Mouse (Mus musculus) cerebellum, adult 2 months (tissue): ENCODE measurements around the gene U90926. TPM values are rescaled to one million over a fixed set of nuclear protein-coding genes. Genes with fewer than 3 reads are reported as not detected.
"Not testable (repeated sequence)": the region's sequence is repeated elsewhere in the genome, so short reads cannot be mapped to it uniquely, and the experiment has no call there.

Source experiments
- DNase-seq, 2 experiments: peaks; one replicate each; pipeline ENCODE4 v3.0.0; 2021
- H3K27ac ChIP-seq: fragments of 200-500 bp; 2 replicates; pipeline ENCODE4 v1.5.1; 2012; ENCODE audit warnings: low read length, control low read depth, inconsistent platforms; ENCODE audit not compliant: insufficient read depth
- H3K27me3 ChIP-seq: fragments of 200-500 bp; 2 replicates; pipeline ENCODE4 v1.6.1; 2012; ENCODE audit warnings: inconsistent platforms, mild to moderate bottlenecking, low read length, moderate library complexity; ENCODE audit not compliant: control insufficient read depth, insufficient read depth
- H3K4me1 ChIP-seq: fragments of 200-500 bp; 2 replicates; pipeline ENCODE4 v1.6.1; 2011; ENCODE audit warnings: low read length; ENCODE audit not compliant: control insufficient read depth, insufficient read depth
- H3K4me3 ChIP-seq: fragments of 200-500 bp; replicated peaks from 2 replicates; pipeline ENCODE3; 2011; ENCODE audit warnings: mild to moderate bottlenecking, low read depth, low read length, control low read depth; ENCODE audit not compliant: insufficient read depth
- CTCF ChIP-seq: fragments of 200-500 bp; IDR thresholded peaks from 2 replicates; pipeline ENCODE4 v1.5.1; 2011; ENCODE audit warnings: low read depth, mild to moderate bottlenecking, control low read depth, low read length, moderate library complexity, borderline replicate concordance; ENCODE audit not compliant: insufficient read depth
- POLR2A ChIP-seq: fragments of 200-500 bp; IDR thresholded peaks from 2 replicates; pipeline ENCODE4 v1.6.1; 2011; ENCODE audit warnings: low read length, control low read depth, borderline replicate concordance; ENCODE audit not compliant: insufficient read depth
- WGBS: fragments of 180-500 bp; shearing (Covaris S2); methylation state at CpG from one replicate; pipeline ENCODE4 v1.1.7; 2018; 5-methylcytosine and 5-hydroxymethylcytosine counted together
- polyA plus RNA-seq: library from polyadenylated mRNA; depleted of rRNA; stranded (reverse); fragments of >200 nt; gene quantifications from 2 replicates; pipeline ENCODE4 v1.2.3, GENCODE M21; 2012

U90926 gene
- polyA plus RNA-seq, 1 experiment, result not detected

DNA sequence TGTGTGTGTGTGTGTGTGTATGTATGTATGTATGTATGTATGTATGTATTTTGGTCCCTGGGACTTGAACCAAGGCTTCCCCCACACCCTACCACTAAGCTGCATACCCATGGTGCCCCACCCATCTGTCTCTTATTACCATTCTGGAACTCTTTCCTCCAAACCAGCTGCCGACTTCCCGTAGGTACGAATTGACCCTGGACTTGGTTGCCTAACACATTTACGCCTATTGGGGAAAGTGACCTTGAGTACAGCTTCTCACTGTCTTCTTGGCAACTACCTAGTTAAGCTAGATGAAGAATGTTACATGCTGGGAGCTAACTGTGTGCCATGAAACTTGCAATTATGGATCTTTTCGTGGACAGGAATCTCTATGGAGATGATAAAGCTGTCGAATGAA lies 9.1 kb downstream of the U90926 start:
- no peak for TF ChIP-seq POLR2A
- TF ChIP-seq CTCF, result no peak
- DNase-seq, result no peak
- no peak overlapping the region for H3K4me3 ChIP-seq
- WGBS, result 71% methylated on average over 6 of the region's 6 CpGs
- no peaks in the 10 kb centered on the region for H3K27me3 ChIP-seq
- H3K4me1 ChIP-seq, result no peaks in the 10 kb centered on the region
- no peak overlapping the region for H3K27ac ChIP-seq

DNA sequence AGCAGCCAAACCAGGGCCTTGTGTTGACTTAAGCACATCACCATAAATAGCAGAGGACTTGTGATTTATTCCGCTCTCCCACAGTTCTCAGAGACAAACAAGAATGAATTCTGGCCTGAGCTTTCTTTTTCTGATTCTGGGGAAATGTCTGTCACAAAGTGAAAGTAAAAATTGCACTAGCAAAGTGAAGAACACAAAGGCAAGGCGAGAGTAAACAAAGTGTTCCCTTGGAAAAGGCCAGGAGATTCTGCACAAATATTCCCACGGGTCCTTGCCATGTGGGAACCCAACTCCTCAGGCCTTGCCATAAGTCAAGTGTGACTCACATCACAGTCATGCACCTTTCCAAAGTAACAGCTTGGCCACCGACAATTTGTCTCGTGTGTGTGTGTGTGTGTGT lies 9.5 kb downstream of the U90926 start:
- Histone ChIP-seq H3K4me1 (no peaks in the 10 kb centered on the region), H3K4me3 (no peak overlapping the region), H3K27me3 (no peaks in the 10 kb centered on the region), H3K27ac (no peak overlapping the region)
- WGBS, result 86% methylated on average over 5 of the region's 5 CpGs
- TF ChIP-seq CTCF (no peak), POLR2A (no peak)
- no peak for DNase-seq

GRCm38 (mm10) chr5:92205184-92205583 lies 10.0 kb downstream of the U90926 start:
- WGBS, result 94% methylated on average over 7 of the region's 7 CpGs
- TF ChIP-seq POLR2A (no peak), CTCF (no peak)
- H3K4me1 ChIP-seq, result no peaks in the 10 kb centered on the region
- no peaks in the 10 kb centered on the region for H3K27me3 ChIP-seq
- no peak overlapping the region for H3K27ac ChIP-seq
- H3K4me3 ChIP-seq, result no peak overlapping the region
- DNase-seq, result no peak

- no peak for DNase-seq
- TF ChIP-seq POLR2A (no peak), CTCF (no peak)
- Histone ChIP-seq H3K27me3 (no peaks in the 10 kb centered on the region), H3K27ac (no peak overlapping the region), H3K4me3 (no peak overlapping the region), H3K4me1 (no peaks in the 10 kb centered on the region)
- WGBS, result 94% methylated on average over 6 of the region's 6 CpGs
Observed at GRCm38 (mm10) chr5:92204162-92205036, 10.8 kb downstream of the U90926 start.

GRCm38 (mm10) chr5:92198266-92198665 lies 16.9 kb downstream of the U90926 start:
- TF ChIP-seq CTCF (no peak), POLR2A (no peak)
- H3K4me1 ChIP-seq, result no peaks in the 10 kb centered on the region
- no peak overlapping the region for H3K4me3 ChIP-seq
- no peak overlapping the region for H3K27ac ChIP-seq
- H3K27me3 ChIP-seq, result no peaks in the 10 kb centered on the region
- WGBS, result 76% methylated on average over 8 of the region's 8 CpGs
- no peak for DNase-seq

DNA sequence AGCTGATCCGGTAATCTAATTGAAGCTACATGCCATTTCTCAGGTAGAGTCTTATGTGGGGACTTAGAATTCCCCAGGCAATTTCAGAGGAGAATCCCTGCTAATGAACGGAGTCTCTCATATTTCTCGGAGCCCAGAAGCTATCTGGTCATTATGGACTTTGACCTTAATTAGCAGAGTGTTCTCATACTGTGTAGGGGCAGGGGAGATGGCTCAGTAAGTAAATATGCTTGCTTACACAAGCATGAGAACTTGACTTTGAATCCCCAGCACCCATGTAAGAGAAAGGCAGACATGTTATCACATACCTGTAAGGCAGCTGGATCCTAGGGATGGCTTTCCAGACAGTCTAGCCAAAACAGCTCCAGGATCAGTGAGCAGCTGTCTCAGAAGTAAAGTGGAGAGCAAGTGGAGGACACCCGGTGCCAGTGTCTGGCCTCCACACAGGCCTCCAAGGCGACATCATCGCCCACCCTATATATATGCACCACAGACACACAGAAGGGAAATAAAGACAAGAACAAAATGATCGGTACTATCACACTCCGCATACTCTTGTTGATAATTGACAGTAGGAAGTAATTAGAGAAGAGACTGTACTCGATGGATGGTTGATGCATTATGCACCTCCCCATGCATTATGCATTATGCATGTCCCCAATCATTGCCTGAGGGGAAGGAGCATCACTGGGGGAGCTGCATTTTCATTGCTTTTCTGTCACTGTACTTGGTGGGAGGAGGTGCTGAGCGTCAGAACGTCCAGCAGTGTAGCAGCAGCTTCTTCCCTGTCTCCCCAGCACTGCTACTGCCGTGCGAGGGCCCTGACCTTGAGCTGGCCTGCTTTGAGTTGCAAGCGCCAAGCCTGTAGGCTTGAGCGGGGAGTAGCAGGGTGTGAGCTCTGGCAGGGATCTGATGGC lies 18.1 kb downstream of the U90926 start:
- DNase-seq, result no peak
- 73% methylated on average over 15 of the region's 15 CpGs for WGBS

DNA sequence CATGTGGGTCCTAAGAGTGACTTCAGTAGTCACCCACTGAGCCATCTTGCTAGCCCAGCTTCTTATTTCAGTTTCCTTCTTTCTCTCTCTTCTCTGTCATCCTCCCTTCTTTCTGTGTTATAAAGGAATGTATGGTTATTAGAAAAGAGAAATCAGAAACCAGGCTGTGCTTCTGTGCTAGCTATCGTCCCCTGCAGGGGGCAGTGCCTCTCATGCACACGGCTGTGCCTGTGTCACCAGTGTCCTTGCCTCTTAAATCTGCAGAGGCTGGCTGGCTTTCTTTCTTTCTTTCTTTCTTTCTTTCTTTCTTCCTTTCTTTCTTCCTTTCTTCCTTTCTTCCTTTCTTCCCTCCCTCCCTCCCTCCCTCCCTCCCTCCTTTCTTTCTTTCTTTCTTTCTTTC lies 19.5 kb downstream of the U90926 start:
- peak; percentile 53; the same call in 1 of the 2 replicates for TF ChIP-seq CTCF
- not testable (repeated sequence) for H3K27me3 ChIP-seq, DNase-seq, H3K4me3 ChIP-seq, H3K4me1 ChIP-seq, H3K27ac ChIP-seq
- 39% methylated on average over 2 of the region's 2 CpGs for WGBS

More for the DNA sequence above, 18.1 kb downstream of the U90926 start:
- Histone ChIP-seq H3K4me3 (no peak overlapping the region), H3K27me3 (no peaks in the 10 kb centered on the region), H3K27ac (no peak overlapping the region), H3K4me1 (no peaks in the 10 kb centered on the region)
- TF ChIP-seq POLR2A (no peak), CTCF (no peak)
